Mouse (Mus musculus): ENCODE measurements at regions not wholly inside any gene's neighbourhood (a gene's known extent, or its start where the extent isn't known, plus 50 kb on each side); places are given as distances from the start of the nearest gene placed in this dataset.
"Not testable (repeated sequence)": the region's sequence is repeated elsewhere in the genome, so short reads cannot be mapped to it uniquely, and the experiment has no call there.

DNA sequence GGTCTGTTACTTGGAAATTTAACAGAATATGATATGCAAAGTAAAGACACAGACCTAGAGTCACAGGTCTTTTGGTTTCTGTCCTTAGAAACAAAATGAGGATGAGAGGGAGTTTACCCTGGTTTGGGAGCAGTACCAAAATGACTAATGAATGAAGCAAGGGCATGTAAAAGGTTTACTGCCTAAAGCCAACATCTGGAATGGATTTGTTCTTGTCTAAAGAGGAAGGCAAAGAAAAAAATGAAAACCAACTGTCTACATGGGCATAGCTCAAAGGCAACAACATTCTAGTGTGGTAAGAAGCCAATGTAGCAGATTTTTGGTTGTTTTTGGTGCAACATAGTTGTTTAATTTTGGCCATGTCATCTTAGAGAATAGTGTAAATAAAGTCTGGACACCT lies 203.5 kb upstream of the Diaph2 start:
- H3K9me3 ChIP-seq (ENCODE audit: low read length), result no peaks in the 10 kb centered on the region
- no peaks in the 10 kb centered on the region for H3K36me3 ChIP-seq (replicated peaks; ENCODE audit: insufficient read depth, low read length)
- DNase-seq (no peak), ATAC-seq (no peak)
- H3K27ac ChIP-seq (ENCODE audit: low read depth), result no peak overlapping the region
- no peak overlapping the region for H3K4me3 ChIP-seq (ENCODE audit: low read depth, low read length)
- H3K4me2 ChIP-seq (ENCODE audit: low read depth, low read length), result no peak overlapping the region
- TF ChIP-seq EP300 (IDR thresholded peaks at IDR 0.05; ENCODE audit: low read depth) (no peak), CTCF (IDR thresholded peaks at IDR 0.05; ENCODE audit: low read depth) (no peak)
- H3K4me1 ChIP-seq (ENCODE audit: insufficient read depth), result no peaks in the 10 kb centered on the region
- no peak overlapping the region for H3K9ac ChIP-seq (replicated peaks)
- H3K27me3 ChIP-seq (ENCODE audit: insufficient read depth, low read length), result no peaks in the 10 kb centered on the region

DNA sequence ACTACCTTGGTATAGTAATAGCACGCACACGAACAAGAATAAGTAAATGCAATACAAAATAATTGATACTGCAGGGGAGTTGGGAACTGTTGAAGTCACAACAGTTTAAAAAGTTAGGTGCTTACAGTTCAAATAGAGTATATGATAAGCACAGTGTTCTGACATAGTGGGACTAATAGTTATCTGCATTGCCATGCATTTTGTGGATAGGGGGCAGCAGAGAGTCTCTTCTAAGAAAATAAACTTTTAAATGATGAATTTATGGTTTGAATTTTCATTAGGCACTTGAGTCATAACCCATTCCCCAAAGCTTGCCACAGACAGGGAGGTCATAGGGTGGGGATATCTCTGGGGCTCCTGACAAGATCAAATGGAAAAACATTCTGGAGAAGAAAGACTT lies 201.9 kb upstream of the Diaph2 start:
- ATAC-seq (no peak), DNase-seq (no peak)
- WGBS (ENCODE audit: insufficient replicate concordance), result 78% methylated on average over 2 of the region's 2 CpGs
- no peak overlapping the region for H3K4me2 ChIP-seq (ENCODE audit: low read depth, low read length)
- H3K9ac ChIP-seq (replicated peaks), result no peak overlapping the region
- H3K27me3 ChIP-seq (ENCODE audit: insufficient read depth, low read length), result no peaks in the 10 kb centered on the region
- H3K36me3 ChIP-seq (replicated peaks; ENCODE audit: insufficient read depth, low read length), result no peaks in the 10 kb centered on the region
- no peak overlapping the region for H3K4me3 ChIP-seq (ENCODE audit: low read depth, low read length)
- no peaks in the 10 kb centered on the region for H3K4me1 ChIP-seq (ENCODE audit: insufficient read depth)
- H3K9me3 ChIP-seq (ENCODE audit: low read length), result no peaks in the 10 kb centered on the region
- TF ChIP-seq CTCF (IDR thresholded peaks at IDR 0.05; ENCODE audit: low read depth) (peak; percentile 21; the same call in 1 of the 2 replicates), EP300 (IDR thresholded peaks at IDR 0.05; ENCODE audit: low read depth) (no peak)
- no peak overlapping the region for H3K27ac ChIP-seq (ENCODE audit: low read depth)

DNA sequence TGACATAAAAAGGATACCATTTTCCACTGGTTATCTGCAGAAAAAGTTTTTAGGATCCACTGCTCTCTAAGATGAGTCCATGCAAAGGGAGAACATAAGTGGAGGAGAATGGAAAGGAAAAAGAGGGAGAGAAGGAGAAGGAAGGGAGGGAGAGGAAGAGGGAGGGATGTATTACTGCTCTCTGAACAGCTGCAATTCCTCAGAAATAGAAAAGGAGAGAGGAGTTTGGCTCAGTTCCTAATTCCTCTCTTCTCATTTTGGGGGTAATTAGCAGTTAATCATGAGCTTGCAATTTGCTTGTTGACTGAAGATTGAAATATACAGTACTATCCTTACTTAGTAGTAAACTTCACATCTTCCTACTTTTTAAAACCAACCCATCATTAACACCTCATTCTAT lies 193.5 kb upstream of the Diaph2 start:
- Histone ChIP-seq H3K4me2 (ENCODE audit: low read depth, low read length) (no peak overlapping the region), H3K4me1 (ENCODE audit: insufficient read depth) (no peaks in the 10 kb centered on the region), H3K9ac (replicated peaks) (no peak overlapping the region), H3K27ac (ENCODE audit: low read depth) (no peak overlapping the region), H3K27me3 (ENCODE audit: insufficient read depth, low read length) (no peaks in the 10 kb centered on the region), H3K36me3 (replicated peaks; ENCODE audit: insufficient read depth, low read length) (no peaks in the 10 kb centered on the region), H3K4me3 (ENCODE audit: low read depth, low read length) (no peak overlapping the region), H3K9me3 (ENCODE audit: low read length) (no peaks in the 10 kb centered on the region)
- no peak for ATAC-seq
- DNase-seq, result no peak
- TF ChIP-seq CTCF (IDR thresholded peaks at IDR 0.05; ENCODE audit: low read depth) (no peak), EP300 (IDR thresholded peaks at IDR 0.05; ENCODE audit: low read depth) (no peak)

DNA sequence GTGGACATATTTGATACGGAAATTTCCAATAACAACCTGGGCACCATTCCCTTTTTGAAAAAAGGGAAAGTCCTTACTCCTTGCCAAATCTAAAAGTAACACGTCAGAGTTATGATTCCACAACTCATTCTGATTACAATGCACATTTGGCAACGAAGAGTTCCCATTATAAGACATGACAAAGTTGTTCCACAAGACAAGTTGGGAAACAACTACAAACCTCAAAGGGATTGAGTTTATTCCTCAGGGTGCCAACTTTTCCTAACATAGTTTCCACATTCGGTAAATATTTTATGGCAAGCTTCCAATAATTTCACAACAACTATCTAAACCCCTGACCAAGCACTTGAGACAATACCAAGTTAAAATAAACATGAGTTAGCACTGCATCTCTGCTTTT lies 150.1 kb upstream of the Diaph2 start:
- TF ChIP-seq CTCF (IDR thresholded peaks at IDR 0.05; ENCODE audit: low read depth) (no peak), EP300 (IDR thresholded peaks at IDR 0.05; ENCODE audit: low read depth) (no peak)
- no peak for DNase-seq
- Histone ChIP-seq H3K27me3 (ENCODE audit: insufficient read depth, low read length) (no peaks in the 10 kb centered on the region), H3K9ac (replicated peaks) (no peak overlapping the region), H3K4me2 (ENCODE audit: low read depth, low read length) (no peak overlapping the region), H3K27ac (ENCODE audit: low read depth) (no peak overlapping the region), H3K36me3 (replicated peaks; ENCODE audit: insufficient read depth, low read length) (no peaks in the 10 kb centered on the region), H3K4me3 (ENCODE audit: low read depth, low read length) (no peak overlapping the region), H3K4me1 (ENCODE audit: insufficient read depth) (no peaks in the 10 kb centered on the region), H3K9me3 (ENCODE audit: low read length) (no peaks in the 10 kb centered on the region)
- ATAC-seq, result no peak
- 72% methylated on average over 4 of the region's 4 CpGs for WGBS (ENCODE audit: insufficient replicate concordance)

DNA sequence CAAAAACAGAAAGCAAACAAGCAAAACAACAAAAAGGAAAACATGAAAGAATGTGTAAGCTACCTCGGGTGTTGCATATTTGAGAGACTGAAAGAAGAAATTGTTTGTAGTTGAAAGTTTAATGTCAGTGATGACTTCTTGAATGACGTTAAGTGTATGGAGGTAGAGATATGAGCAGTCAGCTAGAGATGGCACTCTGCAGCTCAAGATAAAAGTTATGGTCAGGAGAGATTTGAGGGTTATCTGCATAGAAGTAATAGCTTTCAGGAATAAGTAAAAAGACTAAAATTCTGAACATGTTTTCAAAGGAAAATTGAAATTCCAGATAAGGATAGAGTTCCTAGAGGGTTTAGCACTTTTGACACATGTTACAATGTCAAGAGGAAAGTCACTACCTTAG lies 141.7 kb upstream of the Diaph2 start:
- no peak for ATAC-seq

DNA sequence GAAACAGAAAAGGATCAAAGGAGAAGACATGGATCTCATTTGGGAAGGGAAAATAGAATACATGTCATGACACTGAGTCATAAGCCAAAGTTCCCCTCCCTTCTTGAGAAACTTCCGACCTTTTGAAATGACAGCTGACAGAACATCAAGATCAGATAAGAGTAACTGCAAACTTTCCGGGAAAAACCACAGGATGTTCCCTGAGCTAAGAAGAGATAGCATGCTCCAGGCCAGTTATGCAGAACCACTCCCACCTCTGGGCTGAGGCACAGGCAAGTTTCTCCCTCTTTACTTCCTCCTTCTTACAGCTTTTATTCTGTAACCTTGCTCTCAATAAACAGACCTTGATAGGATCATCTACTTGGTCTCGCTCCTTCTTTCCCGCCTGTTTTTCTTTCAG lies 138.0 kb upstream of the Diaph2 start:
- H3K27me3 ChIP-seq (ENCODE audit: insufficient read depth, low read length); H3K4me1 ChIP-seq (ENCODE audit: insufficient read depth); H3K4me2 ChIP-seq (ENCODE audit: low read depth, low read length); H3K9me3 ChIP-seq (ENCODE audit: low read length); ATAC-seq; H3K36me3 ChIP-seq (replicated peaks; ENCODE audit: insufficient read depth, low read length); DNase-seq; H3K4me3 ChIP-seq (ENCODE audit: low read depth, low read length); H3K27ac ChIP-seq (ENCODE audit: low read depth); H3K9ac ChIP-seq (replicated peaks): not testable (repeated sequence)
- WGBS (ENCODE audit: insufficient replicate concordance), result 56% methylated on average over 4 of the region's 4 CpGs

More for the DNA sequence above, 141.7 kb upstream of the Diaph2 start:
- Histone ChIP-seq H3K27ac (ENCODE audit: low read depth) (no peak overlapping the region), H3K9ac (replicated peaks) (no peak overlapping the region), H3K27me3 (ENCODE audit: insufficient read depth, low read length) (no peaks in the 10 kb centered on the region), H3K4me2 (ENCODE audit: low read depth, low read length) (no peak overlapping the region), H3K4me1 (ENCODE audit: insufficient read depth) (no peaks in the 10 kb centered on the region), H3K36me3 (replicated peaks; ENCODE audit: insufficient read depth, low read length) (no peaks in the 10 kb centered on the region), H3K4me3 (ENCODE audit: low read depth, low read length) (no peak overlapping the region), H3K9me3 (ENCODE audit: low read length) (no peaks in the 10 kb centered on the region)
- peak; percentile 73 for TF ChIP-seq EP300 (IDR thresholded peaks at IDR 0.05; ENCODE audit: low read depth)
- no peak for TF ChIP-seq CTCF (IDR thresholded peaks at IDR 0.05; ENCODE audit: low read depth)
- no peak for DNase-seq
- WGBS (ENCODE audit: insufficient replicate concordance), result 34% methylated on average over 2 of the region's 2 CpGs

DNA sequence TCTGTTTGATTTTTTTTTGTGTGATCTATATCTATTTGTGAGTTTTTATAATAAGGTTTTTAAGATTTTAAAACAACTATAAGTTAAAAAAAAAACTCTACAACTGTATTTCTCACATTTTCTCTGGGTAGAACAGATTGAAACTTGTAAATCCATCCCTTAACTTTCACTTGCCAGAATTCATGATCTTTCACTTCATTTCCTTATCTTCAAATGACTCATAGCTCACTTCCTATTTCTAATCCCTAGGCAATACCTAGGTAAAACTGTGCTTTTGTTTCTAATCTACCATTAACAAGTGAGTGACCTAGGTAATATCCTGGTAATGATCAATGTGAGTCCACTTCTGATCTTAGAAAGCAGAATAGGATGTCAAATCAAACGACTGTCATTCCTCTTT lies 112.5 kb upstream of the Diaph2 start:
- Histone ChIP-seq H3K27ac (ENCODE audit: low read depth) (no peak overlapping the region), H3K4me1 (ENCODE audit: insufficient read depth) (no peaks in the 10 kb centered on the region), H3K9ac (replicated peaks) (no peak overlapping the region), H3K27me3 (ENCODE audit: insufficient read depth, low read length) (no peaks in the 10 kb centered on the region), H3K9me3 (ENCODE audit: low read length) (no peaks in the 10 kb centered on the region), H3K4me2 (ENCODE audit: low read depth, low read length) (no peak overlapping the region), H3K4me3 (ENCODE audit: low read depth, low read length) (no peak overlapping the region), H3K36me3 (replicated peaks; ENCODE audit: insufficient read depth, low read length) (no peaks in the 10 kb centered on the region)
- ATAC-seq (no peak), DNase-seq (no peak)
- WGBS (ENCODE audit: insufficient replicate concordance), result 35% methylated on average over 1 of the region's 1 CpGs
- TF ChIP-seq CTCF (IDR thresholded peaks at IDR 0.05; ENCODE audit: low read depth), result no peak
- no peak for TF ChIP-seq EP300 (IDR thresholded peaks at IDR 0.05; ENCODE audit: low read depth)
